Mouse (Mus musculus): ENCODE data around the gene Diaph3.

- TF ChIP-seq GATA1 (IDR thresholded peaks at IDR 0.05; ENCODE audit: borderline replicate concordance, low read length) (no peak), FLI1 (IDR thresholded peaks at IDR 0.05; ENCODE audit: low read length) (no peak)
These were observed 306.8 kb downstream of the Diaph3 start for GRCm38 (mm10) chr14:86834269-86834668.

Data from megakaryocyte, embryonic 14.5 days (primary cell).